Mouse (Mus musculus) cerebellum, adult 11-12 months (tissue): ENCODE results near the gene Kif22.

Source experiments
- DNase-seq: peaks from one replicate; pipeline ENCODE4 v3.0.0; 2022

Kif22 gene

DNA sequence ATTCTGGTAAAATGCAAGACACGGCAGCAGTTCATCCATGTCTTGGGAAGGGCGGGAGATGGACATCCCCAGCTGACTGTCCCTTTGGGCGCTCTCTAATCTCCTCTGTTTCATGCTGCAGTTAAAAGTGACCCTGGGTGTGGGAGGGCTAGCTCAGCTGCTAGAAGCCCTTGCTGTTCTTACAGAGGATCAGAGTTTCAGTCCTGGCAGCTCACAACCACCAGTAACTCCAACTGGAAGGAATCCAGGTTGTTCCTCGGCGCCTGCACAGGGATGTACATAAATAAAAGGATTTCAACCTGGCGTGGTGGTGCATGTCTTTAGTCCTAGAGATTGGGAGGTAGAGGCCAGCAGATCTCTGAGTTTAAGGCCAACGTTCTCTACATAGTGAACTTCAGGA, 59.2 kb downstream of the Kif22 start:
- no peak for DNase-seq

DNA sequence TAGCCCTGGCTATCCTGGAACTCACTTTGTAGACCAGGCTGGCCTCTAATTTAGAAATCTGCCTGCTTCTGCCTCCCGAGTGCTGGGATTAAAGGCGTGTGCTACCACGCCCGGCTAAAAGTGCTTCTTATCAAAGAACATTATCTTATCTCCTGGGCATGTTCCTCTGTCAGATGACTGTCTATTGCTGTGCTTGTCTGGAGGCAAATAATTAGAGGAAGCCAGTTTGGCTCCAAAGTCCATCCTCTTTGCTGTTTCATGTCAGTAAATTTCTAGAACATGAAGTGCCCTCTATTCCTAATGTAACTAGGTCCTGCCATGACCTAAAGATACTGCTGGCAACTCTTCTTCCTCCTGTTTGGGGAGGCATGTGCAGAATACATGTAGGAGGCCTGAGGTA, 60.2 kb downstream of the Kif22 start:
- no peak for DNase-seq

DNA sequence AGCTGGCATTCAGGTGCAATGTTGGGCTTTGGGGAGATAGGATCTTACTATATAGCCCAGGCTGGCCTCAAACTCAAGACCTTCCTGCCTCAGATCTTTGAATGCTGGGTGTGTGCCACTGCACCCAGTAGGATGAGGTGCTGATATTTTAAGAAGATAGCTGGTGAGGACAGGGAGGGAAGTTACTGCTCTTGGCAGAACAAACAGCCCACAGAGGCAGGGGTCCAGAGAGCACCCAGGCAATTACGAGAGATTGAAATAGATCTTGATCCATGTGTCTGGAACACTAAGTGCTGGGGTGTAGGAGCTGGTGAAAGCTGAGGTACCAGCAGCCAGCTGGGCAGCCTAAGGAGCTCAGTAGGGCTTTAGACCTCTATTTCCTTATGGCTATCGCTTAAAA, 60.7 kb downstream of the Kif22 start:
- DNase-seq, result no peak

GRCm38 (mm10) chr7:126978841-126979240, 63.4 kb downstream of the Kif22 start:
- no peak for DNase-seq
